Mouse (Mus musculus): ENCODE measurements around the gene Bri3. TPM values are rescaled to one million over a fixed set of nuclear protein-coding genes. Genes with fewer than 3 reads are reported as not detected.

Bri3 gene
- polyA plus RNA-seq, 1 experiment from 2014 or later = 121 TPM

DNA sequence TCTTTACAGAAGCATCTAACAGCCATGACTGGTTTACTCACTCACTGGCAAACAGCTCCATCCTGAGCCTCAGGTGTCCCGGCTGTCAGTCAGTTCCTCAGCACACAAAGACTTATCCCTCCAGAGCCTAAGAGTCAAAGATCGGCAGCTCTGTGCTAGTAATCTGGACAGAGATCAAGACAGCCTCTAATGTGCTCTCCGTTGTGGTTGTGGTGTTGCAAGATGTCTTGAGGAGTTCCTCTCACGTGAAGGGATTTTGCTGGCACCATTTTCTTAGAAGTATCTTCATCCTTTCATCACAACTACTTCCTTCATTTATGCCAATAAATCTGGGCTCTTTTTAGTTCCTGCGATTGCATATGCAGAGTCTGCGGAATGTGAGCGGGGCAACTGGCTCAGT is 67.9 kb downstream of the Bri3 start:
- Histone ChIP-seq H3K9ac (ENCODE audit: low read length) (no peak overlapping the region), H3K4me3 (ENCODE audit: low read depth, low read length) (no peak overlapping the region), H3K4me2 (ENCODE audit: low read depth) (no peak overlapping the region), H3K36me3 (ENCODE audit: control insufficient read depth, insufficient read depth, low read length) (no peaks in the 10 kb centered on the region), H3K4me1 (ENCODE audit: control insufficient read depth, insufficient read depth, low read length) (no peaks in the 10 kb centered on the region), H3K9me3 (ENCODE audit: control insufficient read depth, low read length) (no peaks in the 10 kb centered on the region), H3K27me3 (ENCODE audit: control insufficient read depth, insufficient read depth, low read length) (no peaks in the 10 kb centered on the region), H3K27ac (ENCODE audit: low read depth, low read length) (no peak overlapping the region)
- no peak for ATAC-seq (ENCODE audit: insufficient read depth, low FRiP score, low TSS enrichment)
- DNase-seq (ENCODE audit: low spot score) = no peak
- 88% methylated on average over 7 of the region's 7 CpGs for WGBS

- no peak overlapping the region for H3K27ac ChIP-seq (ENCODE audit: low read depth, low read length)
- H3K4me1 ChIP-seq (ENCODE audit: control insufficient read depth, insufficient read depth, low read length) = no peaks in the 10 kb centered on the region
- WGBS = 16% methylated on average over 5 of the region's 5 CpGs
- H3K27me3 ChIP-seq (ENCODE audit: control insufficient read depth, insufficient read depth, low read length) = no peaks in the 10 kb centered on the region
- no peak overlapping the region for H3K9ac ChIP-seq (ENCODE audit: low read length)
- H3K4me2 ChIP-seq (ENCODE audit: low read depth) = no peak overlapping the region
- no peaks in the 10 kb centered on the region for H3K9me3 ChIP-seq (ENCODE audit: control insufficient read depth, low read length)
- no peak for DNase-seq (ENCODE audit: low spot score)
- H3K4me3 ChIP-seq (ENCODE audit: low read depth, low read length) = no peak overlapping the region
- no peak for ATAC-seq (ENCODE audit: insufficient read depth, low FRiP score, low TSS enrichment)
- no peaks in the 10 kb centered on the region for H3K36me3 ChIP-seq (ENCODE audit: control insufficient read depth, insufficient read depth, low read length)
Measured at GRCm38 (mm10) chr5:144313335-144313734, 69.1 kb downstream of the Bri3 start.

- H3K4me2 ChIP-seq (ENCODE audit: low read depth) = no peak overlapping the region
- no peak overlapping the region for H3K9ac ChIP-seq (ENCODE audit: low read length)
- no peak for ATAC-seq (ENCODE audit: insufficient read depth, low FRiP score, low TSS enrichment)
- 87% methylated on average over 12 of the region's 12 CpGs for WGBS
- no peaks in the 10 kb centered on the region for H3K4me1 ChIP-seq (ENCODE audit: control insufficient read depth, insufficient read depth, low read length)
- H3K27me3 ChIP-seq (ENCODE audit: control insufficient read depth, insufficient read depth, low read length) = no peaks in the 10 kb centered on the region
- H3K4me3 ChIP-seq (ENCODE audit: low read depth, low read length) = no peak overlapping the region
- H3K36me3 ChIP-seq (ENCODE audit: control insufficient read depth, insufficient read depth, low read length) = no peaks in the 10 kb centered on the region
- DNase-seq (ENCODE audit: low spot score) = no peak
- H3K27ac ChIP-seq (ENCODE audit: low read depth, low read length) = no peak overlapping the region
- no peaks in the 10 kb centered on the region for H3K9me3 ChIP-seq (ENCODE audit: control insufficient read depth, low read length)
Measured at GRCm38 (mm10) chr5:144314731-144315494, 70.7 kb downstream of the Bri3 start.

DNA sequence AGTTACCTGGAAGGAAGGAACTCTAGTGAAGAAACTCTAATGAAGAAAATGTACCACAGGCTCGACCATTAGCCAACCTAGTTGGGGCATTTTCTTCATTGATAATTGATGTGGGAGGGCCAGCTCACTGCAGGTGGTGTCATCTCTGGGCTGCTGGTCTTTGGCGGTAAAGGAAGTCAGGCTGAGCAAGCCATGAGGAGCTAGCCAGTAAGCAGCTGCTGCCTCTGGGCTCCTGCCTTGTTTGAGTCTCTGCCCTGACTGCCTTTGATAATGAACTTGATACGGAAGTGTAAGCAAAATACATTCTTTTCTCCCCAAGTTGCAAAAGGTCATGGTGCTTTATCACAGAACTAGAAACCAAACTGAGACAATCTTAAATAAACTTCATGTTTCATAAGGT is 72.2 kb downstream of the Bri3 start:
- no peaks in the 10 kb centered on the region for H3K9me3 ChIP-seq (ENCODE audit: control insufficient read depth, low read length)
- no peak for ATAC-seq (ENCODE audit: insufficient read depth, low FRiP score, low TSS enrichment)
- H3K4me3 ChIP-seq (ENCODE audit: low read depth, low read length) = no peak overlapping the region
- no peaks in the 10 kb centered on the region for H3K27me3 ChIP-seq (ENCODE audit: control insufficient read depth, insufficient read depth, low read length)
- no peaks in the 10 kb centered on the region for H3K36me3 ChIP-seq (ENCODE audit: control insufficient read depth, insufficient read depth, low read length)
- no peak for DNase-seq (ENCODE audit: low spot score)
- no peak overlapping the region for H3K9ac ChIP-seq (ENCODE audit: low read length)
- H3K4me2 ChIP-seq (ENCODE audit: low read depth) = no peak overlapping the region
- WGBS = 63% methylated on average over 3 of the region's 3 CpGs
- H3K4me1 ChIP-seq (ENCODE audit: control insufficient read depth, insufficient read depth, low read length) = no peaks in the 10 kb centered on the region
- no peak overlapping the region for H3K27ac ChIP-seq (ENCODE audit: low read depth, low read length)

GRCm38 (mm10) chr5:144317426-144317825 is 73.2 kb downstream of the Bri3 start:
- Histone ChIP-seq H3K9ac (ENCODE audit: low read length) (no peak overlapping the region), H3K36me3 (ENCODE audit: control insufficient read depth, insufficient read depth, low read length) (no peaks in the 10 kb centered on the region), H3K4me1 (ENCODE audit: control insufficient read depth, insufficient read depth, low read length) (no peaks in the 10 kb centered on the region), H3K27ac (ENCODE audit: low read depth, low read length) (no peak overlapping the region), H3K4me3 (ENCODE audit: low read depth, low read length) (no peak overlapping the region), H3K9me3 (ENCODE audit: control insufficient read depth, low read length) (no peaks in the 10 kb centered on the region), H3K4me2 (ENCODE audit: low read depth) (no peak overlapping the region), H3K27me3 (ENCODE audit: control insufficient read depth, insufficient read depth, low read length) (no peaks in the 10 kb centered on the region)
- ATAC-seq (ENCODE audit: insufficient read depth, low FRiP score, low TSS enrichment) = no peak
- WGBS = 80% methylated on average over 8 of the region's 8 CpGs
- DNase-seq (ENCODE audit: low spot score) = no peak

DNA sequence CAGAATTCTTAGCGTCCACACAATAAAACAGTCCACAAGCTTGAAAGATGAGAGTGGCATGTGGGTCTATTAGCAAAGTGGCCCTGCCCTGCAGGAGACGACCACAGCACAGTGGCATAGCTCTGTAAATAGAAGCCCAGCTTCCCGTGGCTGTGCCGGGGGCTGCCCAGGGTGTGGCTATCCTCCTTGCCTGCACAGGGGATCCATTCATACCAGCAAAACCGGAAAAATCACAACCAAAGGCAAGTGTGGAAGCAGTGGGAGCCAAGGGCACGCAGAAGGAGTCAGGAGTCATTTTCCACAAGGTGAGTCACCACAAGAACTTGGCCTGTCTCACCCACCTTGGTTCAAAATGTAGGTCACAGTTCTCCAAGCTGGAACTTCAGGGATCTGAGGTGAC is 74.0 kb downstream of the Bri3 start:
- WGBS = 59% methylated on average over 6 of the region's 6 CpGs
- ATAC-seq (ENCODE audit: insufficient read depth, low FRiP score, low TSS enrichment) = no peak
- no peaks in the 10 kb centered on the region for H3K27me3 ChIP-seq (ENCODE audit: control insufficient read depth, insufficient read depth, low read length)

GRCm38 (mm10) chr5:144321681-144322080 is 77.4 kb downstream of the Bri3 start:
- Histone ChIP-seq H3K4me2 (ENCODE audit: low read depth) (no peak overlapping the region), H3K27me3 (ENCODE audit: control insufficient read depth, insufficient read depth, low read length) (no peaks in the 10 kb centered on the region), H3K4me1 (ENCODE audit: control insufficient read depth, insufficient read depth, low read length) (no peaks in the 10 kb centered on the region), H3K27ac (ENCODE audit: low read depth, low read length) (no peak overlapping the region), H3K36me3 (ENCODE audit: control insufficient read depth, insufficient read depth, low read length) (no peaks in the 10 kb centered on the region), H3K9me3 (ENCODE audit: control insufficient read depth, low read length) (no peaks in the 10 kb centered on the region), H3K4me3 (ENCODE audit: low read depth, low read length) (no peak overlapping the region), H3K9ac (ENCODE audit: low read length) (no peak overlapping the region)
- 62% methylated on average over 7 of the region's 7 CpGs for WGBS
- DNase-seq (ENCODE audit: low spot score) (no peak), ATAC-seq (ENCODE audit: insufficient read depth, low FRiP score, low TSS enrichment) (no peak)

More for the DNA sequence above, 74.0 kb downstream of the Bri3 start:
- Histone ChIP-seq H3K36me3 (ENCODE audit: control insufficient read depth, insufficient read depth, low read length) (no peaks in the 10 kb centered on the region), H3K9ac (ENCODE audit: low read length) (no peak overlapping the region), H3K9me3 (ENCODE audit: control insufficient read depth, low read length) (no peaks in the 10 kb centered on the region), H3K27ac (ENCODE audit: low read depth, low read length) (no peak overlapping the region), H3K4me3 (ENCODE audit: low read depth, low read length) (no peak overlapping the region), H3K4me1 (ENCODE audit: control insufficient read depth, insufficient read depth, low read length) (no peaks in the 10 kb centered on the region), H3K4me2 (ENCODE audit: low read depth) (no peak overlapping the region)
- DNase-seq (ENCODE audit: low spot score) = no peak

DNA sequence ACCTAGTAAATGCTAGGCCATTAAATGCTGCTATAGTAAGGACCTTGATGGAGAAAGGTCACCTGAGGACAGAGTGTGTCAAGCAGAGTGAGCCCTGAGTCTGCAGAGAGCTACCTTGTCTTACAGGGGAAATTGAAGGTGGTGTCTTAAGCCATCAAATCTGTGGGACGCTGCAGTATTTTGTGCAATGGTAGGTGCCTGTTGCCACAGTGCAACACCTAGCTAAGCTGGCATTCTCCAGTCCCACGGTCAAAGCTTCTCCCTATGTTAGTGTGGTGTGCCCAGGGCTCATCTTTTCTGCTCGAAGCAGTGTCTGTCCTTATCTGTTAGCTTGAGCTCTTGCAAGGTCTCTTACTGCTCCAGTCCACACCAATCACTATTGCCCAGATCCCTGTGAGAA is 78.5 kb downstream of the Bri3 start:
- no peak overlapping the region for H3K27ac ChIP-seq (ENCODE audit: low read depth, low read length)
- H3K36me3 ChIP-seq (ENCODE audit: control insufficient read depth, insufficient read depth, low read length) = no peaks in the 10 kb centered on the region
- H3K9me3 ChIP-seq (ENCODE audit: control insufficient read depth, low read length) = no peaks in the 10 kb centered on the region
- no peak overlapping the region for H3K4me3 ChIP-seq (ENCODE audit: low read depth, low read length)
- ATAC-seq (ENCODE audit: insufficient read depth, low FRiP score, low TSS enrichment) (no peak), DNase-seq (ENCODE audit: low spot score) (no peak)
- no peaks in the 10 kb centered on the region for H3K27me3 ChIP-seq (ENCODE audit: control insufficient read depth, insufficient read depth, low read length)
- 90% methylated on average over 3 of the region's 3 CpGs for WGBS
- no peak overlapping the region for H3K9ac ChIP-seq (ENCODE audit: low read length)
- H3K4me1 ChIP-seq (ENCODE audit: control insufficient read depth, insufficient read depth, low read length) = no peaks in the 10 kb centered on the region
- no peak overlapping the region for H3K4me2 ChIP-seq (ENCODE audit: low read depth)

GRCm38 (mm10) chr5:144334010-144334409 is 89.8 kb downstream of the Bri3 start:
- Histone ChIP-seq H3K9me3 (ENCODE audit: control insufficient read depth, low read length) (no peaks in the 10 kb centered on the region), H3K4me1 (ENCODE audit: control insufficient read depth, insufficient read depth, low read length) (no peaks in the 10 kb centered on the region), H3K27ac (ENCODE audit: low read depth, low read length) (no peak overlapping the region), H3K27me3 (ENCODE audit: control insufficient read depth, insufficient read depth, low read length) (no peaks in the 10 kb centered on the region), H3K9ac (ENCODE audit: low read length) (no peak overlapping the region), H3K4me3 (ENCODE audit: low read depth, low read length) (no peak overlapping the region), H3K36me3 (ENCODE audit: control insufficient read depth, insufficient read depth, low read length) (no peaks in the 10 kb centered on the region), H3K4me2 (ENCODE audit: low read depth) (no peak overlapping the region)
- DNase-seq (ENCODE audit: low spot score) (no peak), ATAC-seq (ENCODE audit: insufficient read depth, low FRiP score, low TSS enrichment) (no peak)
- 89% methylated on average over 11 of the region's 11 CpGs for WGBS

Data from neural tube, embryonic 11.5 days (tissue).